Mouse (Mus musculus) cortical plate, adult 2 months (tissue): ENCODE results near the gene Lamc1.

Experiments
- CTCF ChIP-seq: fragments of 200-500 bp; IDR thresholded peaks from 2 replicates; pipeline ENCODE4 v1.5.1; 2011; ENCODE audit warnings: mild to moderate bottlenecking, control low read depth, low read length; ENCODE audit not compliant: insufficient read depth; ENCODE audit errors: extremely low read depth
- POLR2A ChIP-seq: fragments of 200-500 bp; IDR thresholded peaks from 2 replicates; pipeline ENCODE4 v1.6.1; 2011; ENCODE audit warnings: mild to moderate bottlenecking, low read length, control low read depth; ENCODE audit not compliant: insufficient read depth; ENCODE audit errors: extremely low read depth

- TF ChIP-seq POLR2A, result no peak
- TF ChIP-seq CTCF, result no peak
Observed at GRCm38 (mm10) chr1:153345002-153345401, 12.4 kb upstream of the Lamc1 start.
